Mouse (Mus musculus): ENCODE data around the gene Gpr152.
A peak's percentile ranks its signal among the peaks of the same experiment; 100 is the strongest.

Gpr152 gene

DNA sequence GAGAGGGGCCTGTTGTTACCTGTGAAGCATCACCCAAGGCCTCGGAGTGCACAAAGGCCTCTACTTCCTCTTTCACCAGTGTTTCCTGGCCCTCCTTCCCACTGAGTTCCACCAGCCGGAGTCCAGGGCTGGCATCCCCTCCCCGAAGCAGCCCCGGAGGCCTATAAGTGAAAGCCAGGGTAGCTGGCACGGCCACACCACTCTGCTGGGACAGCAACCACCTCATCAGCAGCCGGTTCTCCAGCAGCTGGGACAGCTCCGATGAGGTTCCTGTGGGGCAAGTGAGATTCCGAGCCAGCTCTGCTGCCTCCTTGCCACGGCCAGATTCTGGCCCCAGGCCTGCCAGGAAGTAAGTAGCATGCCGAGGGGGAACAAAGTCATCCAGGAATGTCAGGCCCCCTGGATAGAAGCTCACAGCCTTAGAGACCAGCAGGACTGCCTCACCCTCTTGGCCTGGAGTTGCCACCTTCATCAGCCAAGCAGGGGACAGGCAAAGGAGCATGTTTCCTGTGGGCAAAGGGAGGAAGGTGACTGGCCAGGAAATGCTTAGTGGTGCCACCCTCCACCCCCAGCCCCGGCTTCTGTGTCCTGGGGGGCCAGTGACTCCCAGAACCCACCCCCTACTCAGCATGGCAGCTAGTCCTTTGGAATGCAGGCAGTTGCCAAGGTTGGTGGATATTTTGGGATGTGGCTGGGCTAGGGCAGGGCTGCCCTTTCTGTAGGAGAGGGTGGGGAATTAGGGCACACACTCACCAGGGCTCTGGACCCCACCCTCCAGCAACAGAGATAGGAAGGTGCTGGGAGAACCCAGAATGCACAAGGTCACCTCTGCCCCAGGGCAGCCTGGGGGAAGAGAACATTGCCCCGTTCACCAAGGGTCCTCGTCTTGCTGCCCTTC, 32.1 kb downstream of the Gpr152 start:
- no peak for DNase-seq (ENCODE audit: low spot score)

GRCm38 (mm10) chr19:4172925-4173324, 33.3 kb downstream of the Gpr152 start:
- no peak for DNase-seq (ENCODE audit: low spot score)

GRCm38 (mm10) chr19:4175368-4175947, 35.9 kb downstream of the Gpr152 start, which contains the start of gene Carns1:
Gene Carns1, minus strand, starts transcription at chr19:4175479.
- no peak for DNase-seq (ENCODE audit: low spot score)

DNA sequence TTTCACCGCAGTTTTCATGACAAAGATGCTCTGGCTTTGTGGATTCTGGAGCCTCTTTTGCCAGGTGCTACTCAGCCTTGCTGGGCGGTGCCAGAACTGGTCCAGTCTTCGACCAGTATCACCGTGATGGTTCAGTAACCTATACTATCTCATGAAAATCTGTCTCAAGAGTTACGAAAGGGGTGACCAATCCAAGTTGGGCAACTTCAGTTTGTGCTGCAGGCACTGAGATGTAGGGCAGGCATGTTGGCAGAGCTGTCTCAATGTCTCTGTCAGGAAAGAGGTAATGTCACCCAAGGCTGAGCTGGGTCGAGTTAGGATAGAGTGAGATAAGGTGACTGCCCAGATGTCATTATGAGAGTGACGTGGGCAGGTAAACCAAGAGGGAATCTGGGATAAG, 40.8 kb downstream of the Gpr152 start:
- no peak for DNase-seq (ENCODE audit: low spot score)

DNA sequence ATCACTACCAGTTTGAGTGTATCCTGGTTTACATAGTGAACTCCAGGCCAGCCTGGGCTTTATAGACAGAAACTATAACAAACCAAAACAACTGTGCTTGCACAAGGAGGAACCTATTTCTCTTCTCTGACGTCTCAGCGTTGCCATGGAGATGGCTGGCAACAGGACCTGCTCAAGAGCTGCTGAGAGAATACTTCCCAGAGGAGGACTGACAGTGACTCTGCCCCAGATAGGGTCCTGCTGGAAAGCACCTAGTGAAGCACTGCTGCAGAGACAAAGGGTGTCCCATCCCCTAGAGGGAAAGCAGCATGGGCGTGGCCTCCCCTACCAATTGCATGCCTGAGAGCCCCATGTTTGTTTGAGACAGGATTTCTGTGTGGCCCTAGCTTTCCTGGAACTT, 42.3 kb downstream of the Gpr152 start:
- DNase-seq (ENCODE audit: low spot score): no peak

GRCm38 (mm10) chr19:4183689-4184088, 44.1 kb downstream of the Gpr152 start:
- DNase-seq (ENCODE audit: low spot score): no peak

DNA sequence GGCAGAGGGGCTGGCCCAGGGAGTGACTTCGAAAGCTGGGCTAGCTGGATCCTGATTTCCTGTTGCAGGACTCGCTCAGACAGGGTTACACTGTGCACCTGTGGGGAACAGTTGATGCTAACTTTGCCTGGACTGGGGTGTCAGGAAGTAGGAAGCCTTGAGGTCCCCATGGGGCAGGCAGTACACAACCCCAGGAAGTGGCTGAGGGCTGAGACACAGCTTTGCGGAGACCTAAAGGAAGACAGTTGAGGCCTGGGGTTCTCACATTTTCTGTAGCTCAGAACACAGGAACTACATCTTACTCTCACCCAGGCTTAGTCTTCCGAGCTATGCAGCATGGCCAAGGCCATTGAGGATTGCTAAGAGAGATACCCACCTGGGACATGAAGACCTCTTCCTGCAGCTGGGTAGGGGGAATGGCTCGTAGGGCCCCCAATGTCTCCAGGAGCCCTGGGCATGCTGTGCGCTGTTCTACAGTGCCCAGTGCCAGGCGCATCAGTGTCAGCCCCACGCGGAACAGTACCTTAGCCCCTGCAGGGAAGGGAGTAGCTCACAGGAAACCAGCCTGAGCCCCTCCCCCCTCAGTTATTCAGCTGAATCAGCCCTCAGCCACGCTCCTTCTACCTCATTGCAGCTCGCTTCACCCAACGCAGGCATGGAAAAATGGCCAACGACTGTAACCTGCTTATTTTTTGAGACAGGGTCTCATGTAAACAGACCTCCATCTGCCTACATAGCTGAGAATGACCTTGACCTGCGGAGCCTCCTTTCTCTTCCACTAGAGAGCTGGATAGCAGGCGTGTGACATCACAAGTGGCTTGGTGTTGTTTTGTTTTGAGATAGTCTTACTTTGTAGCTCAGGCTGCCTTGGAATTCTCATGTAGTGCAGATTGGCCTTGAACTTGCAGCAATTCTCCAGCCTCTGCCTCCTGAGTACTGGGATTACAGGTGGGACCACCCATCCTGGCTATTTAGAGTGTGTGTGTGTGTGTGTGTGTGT, 45.7 kb downstream of the Gpr152 start:
- no peak for DNase-seq (ENCODE audit: low spot score)

- DNase-seq (ENCODE audit: low spot score): no peak
These were observed 47.7 kb downstream of the Gpr152 start for GRCm38 (mm10) chr19:4187303-4187702.

DNA sequence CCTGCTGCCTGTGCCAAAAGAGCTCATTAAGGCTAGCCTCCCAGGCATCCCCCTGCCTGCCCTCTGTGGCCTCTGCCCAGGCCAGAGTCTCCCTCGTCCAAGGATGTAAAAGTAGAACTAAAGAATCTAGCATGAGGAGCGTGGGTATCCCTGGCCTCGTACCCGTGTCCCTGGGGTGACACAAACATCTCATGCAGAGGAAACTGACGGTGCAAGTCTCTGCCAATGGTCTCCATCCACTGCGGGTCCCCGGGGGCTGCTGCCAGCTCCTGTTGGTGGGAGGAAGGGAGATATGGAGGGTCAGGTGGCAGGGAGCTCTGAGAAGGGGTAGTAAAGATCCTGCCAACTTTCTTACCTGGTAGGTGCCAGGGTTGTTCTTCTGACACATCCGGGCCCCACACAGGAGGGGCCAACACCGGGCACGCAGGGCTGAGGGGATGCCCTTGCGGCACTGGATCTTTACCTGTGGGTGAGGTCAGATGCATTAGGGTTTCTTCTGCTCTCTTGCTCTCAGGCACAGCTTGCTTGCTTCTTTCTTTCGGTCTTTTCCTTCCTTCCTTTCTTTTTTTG, 49.5 kb downstream of the Gpr152 start:
- DNase-seq (ENCODE audit: low spot score): no peak

- DNase-seq (ENCODE audit: low spot score): no peak
These were observed 51.3 kb downstream of the Gpr152 start, which contains the start of gene Tbc1d10c for GRCm38 (mm10) chr19:4190831-4191334. Gene Tbc1d10c, minus strand, starts transcription at chr19:4191284.

- DNase-seq (ENCODE audit: low spot score): peak; percentile 91
These were observed 52.1 kb downstream of the Gpr152 start, which contains the start of gene Ppp1ca for GRCm38 (mm10) chr19:4191528-4192250. Gene Ppp1ca, plus strand, starts transcription at chr19:4192065.

DNA sequence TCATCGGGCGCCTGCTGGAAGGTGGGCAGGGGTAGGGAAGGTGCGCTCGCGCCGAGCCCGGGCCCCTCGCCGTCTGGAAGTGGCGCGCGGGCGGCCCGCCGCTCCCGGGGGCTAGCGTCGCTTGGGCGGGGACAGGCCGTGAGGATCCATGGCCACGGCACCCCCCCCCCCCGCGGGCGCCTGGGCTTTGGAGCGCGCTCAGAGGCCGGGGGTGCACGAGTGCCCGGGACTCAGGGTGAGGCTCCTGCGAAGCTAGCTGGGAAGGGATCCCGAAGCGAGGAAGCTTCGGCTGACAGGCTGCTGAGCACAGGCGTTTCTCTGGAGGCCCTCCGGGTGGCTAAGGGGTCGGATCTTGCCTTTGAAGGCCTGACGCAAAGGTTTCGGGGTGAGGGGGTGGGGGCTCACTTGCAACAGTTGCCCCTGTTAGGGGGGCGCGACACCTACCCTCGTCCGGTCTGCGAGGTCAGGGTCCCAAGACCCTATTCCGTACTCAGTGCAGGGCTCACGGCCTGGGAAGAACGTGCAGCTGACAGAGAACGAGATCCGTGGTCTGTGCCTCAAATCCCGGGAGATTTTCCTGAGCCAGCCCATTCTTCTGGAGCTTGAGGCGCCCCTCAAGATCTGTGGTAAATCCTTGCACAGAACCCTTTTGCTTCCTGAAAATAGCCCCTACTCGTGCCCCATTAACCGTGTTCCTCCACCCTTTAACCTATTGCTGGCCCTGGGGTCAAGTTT, 52.8 kb downstream of the Gpr152 start:
- DNase-seq (ENCODE audit: low spot score): no peak

DNA sequence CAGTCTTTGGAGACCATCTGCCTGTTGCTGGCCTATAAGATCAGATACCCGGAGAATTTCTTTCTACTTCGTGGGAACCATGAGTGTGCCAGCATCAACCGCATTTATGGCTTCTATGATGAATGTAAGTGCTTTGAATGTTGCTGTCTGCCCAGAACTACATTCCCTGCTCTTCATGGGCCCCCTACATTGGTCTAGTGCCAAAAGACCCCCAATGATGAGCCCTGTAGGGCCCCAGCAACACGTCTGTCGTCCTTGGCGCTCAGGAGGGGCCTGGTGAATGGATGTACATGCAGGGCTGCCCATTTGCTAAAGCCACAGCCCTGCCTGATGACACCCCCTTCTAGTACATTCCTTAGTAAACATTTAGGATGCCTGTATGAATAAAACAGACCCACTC, 53.5 kb downstream of the Gpr152 start:
- no peak for DNase-seq (ENCODE audit: low spot score)

- no peak for DNase-seq (ENCODE audit: low spot score)
These were observed 54.6 kb downstream of the Gpr152 start for GRCm38 (mm10) chr19:4194021-4194724.

DNA sequence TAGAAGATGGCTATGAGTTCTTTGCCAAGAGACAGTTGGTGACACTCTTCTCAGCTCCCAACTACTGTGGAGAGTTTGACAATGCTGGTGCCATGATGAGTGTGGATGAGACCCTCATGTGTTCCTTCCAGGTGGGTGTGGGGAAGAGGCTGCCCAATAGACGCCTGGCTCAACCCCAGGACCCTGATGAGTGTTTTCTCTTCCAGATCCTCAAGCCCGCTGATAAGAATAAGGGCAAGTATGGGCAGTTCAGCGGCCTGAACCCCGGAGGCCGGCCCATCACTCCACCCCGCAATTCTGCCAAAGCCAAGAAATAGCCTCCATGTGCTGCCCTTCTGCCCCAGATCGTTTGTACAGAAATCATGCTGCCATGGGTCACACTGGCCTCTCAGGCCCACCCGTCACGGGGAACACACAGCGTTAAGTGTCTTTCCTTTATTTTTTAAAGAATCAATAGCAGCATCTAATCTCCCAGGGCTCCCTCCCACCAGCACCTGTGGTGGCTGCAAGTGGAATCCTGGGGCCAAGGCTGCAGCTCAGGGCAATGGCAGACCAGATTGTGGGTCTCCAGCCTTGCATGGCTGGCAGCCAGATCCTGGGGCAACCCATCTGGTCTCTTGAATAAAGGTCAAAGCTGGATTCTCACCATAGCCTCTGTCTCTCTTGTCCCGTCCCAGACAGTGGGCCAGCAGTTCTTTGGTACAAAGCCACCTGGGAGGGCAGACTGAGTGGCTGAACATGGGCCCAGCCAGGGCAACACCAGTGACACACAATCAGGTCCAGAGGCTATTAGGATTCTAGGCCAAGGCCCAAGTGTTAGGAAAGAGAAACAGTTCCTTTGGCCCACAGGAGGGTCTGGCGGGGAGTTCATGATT, 55.4 kb downstream of the Gpr152 start:
- no peak for DNase-seq (ENCODE audit: low spot score)
